ENCODE assay signal across 15 mouse cellular contexts in the genomic region with DNA sequence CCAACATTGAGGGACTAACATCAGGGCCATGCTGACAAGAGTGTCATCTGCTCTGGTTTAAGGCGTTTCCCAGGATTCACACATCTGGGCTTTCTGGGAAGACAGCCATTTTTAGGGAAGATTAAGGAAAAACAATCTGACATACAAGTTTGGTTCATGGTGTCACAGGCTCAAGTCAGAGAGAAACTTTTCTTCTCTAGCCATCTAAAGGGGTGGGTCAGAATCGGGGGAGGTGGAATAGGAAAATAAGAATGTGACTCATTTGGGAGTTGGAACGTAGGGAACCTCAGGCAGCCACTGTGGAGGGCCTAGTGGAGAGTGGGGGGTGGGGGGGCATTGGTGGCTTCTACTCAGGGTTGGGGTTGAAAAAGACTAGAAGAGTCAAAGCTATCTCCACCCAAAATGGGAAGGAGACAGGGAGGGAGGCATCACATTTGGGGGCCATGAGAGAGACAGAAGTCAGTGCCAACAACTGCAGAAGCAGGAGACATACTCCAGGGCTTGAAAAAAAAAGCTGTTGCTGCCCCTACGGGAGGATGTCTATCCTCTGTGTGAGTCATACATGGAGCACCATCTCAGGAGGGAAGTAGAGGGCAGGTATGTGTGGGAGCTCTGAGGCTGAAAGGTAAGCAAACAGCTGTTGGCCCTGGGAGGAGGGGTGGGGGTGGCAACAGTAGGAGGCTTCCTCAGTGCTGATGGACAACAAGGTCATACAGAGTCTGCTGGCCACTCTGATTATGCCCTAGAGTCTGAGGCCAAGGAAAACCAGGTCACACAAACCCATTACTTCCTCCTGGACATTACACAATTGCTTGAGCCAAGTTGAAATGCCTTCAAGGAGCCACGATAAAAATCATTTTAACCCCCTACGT.
DNase-seq lines count a peak whose midpoint lies in the region; ATAC-seq and TF ChIP-seq lines count a peak whose summit lies in the region.
"Had no signal": no experiment of that assay in that cellular context is flagged by ENCODE, and none has a peak within 500 bp of the region (broad histone marks: within the 10 kb centered on the region; RNA-seq: fewer than 3 reads in every experiment).

No protein-coding gene starts in this region.

- no peak for TF ChIP-seq POLR2A in lung, adult 2 months (IDR thresholded peaks at IDR 0.05; ENCODE audit: borderline replicate concordance, extremely low read depth, low read depth, low read length)

- H3K27ac ChIP-seq in lung, embryonic 15.5 days, result peak overlapping the region; percentile 18; the same call in 1 of the 2 replicates
- peak overlapping the region; percentile 34; the same call in 1 of the 2 replicates for H3K27ac ChIP-seq in stomach, embryonic 16.5 days (ENCODE audit: low read length)
- H3K27ac ChIP-seq: embryonic facial prominence, embryonic 13.5 days; forebrain, embryonic 15.5 days; hindbrain, embryonic 13.5 days; limb, embryonic 15.5 days had no signal

- H3K4me1 ChIP-seq in lung, adult 2 months (ENCODE audit: control insufficient read depth, insufficient read depth, low read length), result peaks cover 14% of the 10 kb centered on the region
- peaks cover 21% of the 10 kb centered on the region for H3K4me1 ChIP-seq in lung, embryonic 15.5 days
- H3K4me1 ChIP-seq in stomach, embryonic 16.5 days (ENCODE audit: control insufficient read depth, insufficient read depth, low read length), result peaks cover 8% of the 10 kb centered on the region
- H3K4me1 ChIP-seq: forebrain, embryonic 15.5 days; hindbrain, embryonic 13.5 days had no signal

- peak; percentile 90 for DNase-seq in heart, adult 11 months
- no peak for DNase-seq in heart, postnatal 25 days (ENCODE audit: low spot score)
- peak; percentile 17 for DNase-seq in lung, adult 2 months
- DNase-seq in lung, postnatal 4 days, result no peak
- DNase-seq in urinary bladder, postnatal 14 days (ENCODE audit: low spot score), result no peak
- DNase-seq in layer of hippocampus, postnatal 25 days (ENCODE audit: extremely low spot score in 1 of 2, low spot score in 1 of 2), result no peak
- DNase-seq: cerebellum, postnatal 25 days; kidney, adult 18-20 months had no signal

- no peak for ATAC-seq in lung, embryonic 15.5 days (ENCODE audit: borderline replicate concordance, extremely low read depth, low FRiP score, low TSS enrichment)
- ATAC-seq in stomach, embryonic 16.5 days (ENCODE audit: insufficient read depth, low FRiP score), result no peak
- ATAC-seq: forebrain, embryonic 15.5 days; midbrain, embryonic 16.5 days had no signal

- intact Hi-C loops in heart, postnatal 25 days (cut with DNase I), result loop anchor here (5.0 kb wide), 1 partner anchor 127 kb away; a partner anchor contains a TSS

- no peak overlapping the region for H3K4me3 ChIP-seq in lung, adult 2 months (replicated peaks; ENCODE audit: extremely low read depth, low read depth, low read length)
- no peak overlapping the region for H3K4me3 ChIP-seq in lung, embryonic 15.5 days
- H3K4me3 ChIP-seq in stomach, embryonic 16.5 days (replicated peaks; ENCODE audit: low read length), result no peak overlapping the region
- H3K4me3 ChIP-seq: embryonic facial prominence, embryonic 13.5 days; forebrain, embryonic 15.5 days; hindbrain, embryonic 13.5 days; limb, embryonic 15.5 days had no signal

- no peak for TF ChIP-seq CTCF in lung, adult 2 months (IDR thresholded peaks at IDR 0.05; ENCODE audit: insufficient read depth, low read length)

- no peaks in the 10 kb centered on the region for H3K9me3 ChIP-seq in lung, embryonic 15.5 days
- H3K9me3 ChIP-seq in stomach, embryonic 16.5 days (replicated peaks; ENCODE audit: control insufficient read depth, low read length), result no peaks in the 10 kb centered on the region; the same call in 1 of the 2 replicates
- H3K9me3 ChIP-seq: forebrain, embryonic 15.5 days had no signal

- H3K27me3 ChIP-seq in lung, embryonic 15.5 days, result no peaks in the 10 kb centered on the region
- no peaks in the 10 kb centered on the region for H3K27me3 ChIP-seq in stomach, embryonic 16.5 days (ENCODE audit: control insufficient read depth, insufficient read depth, low read length)
- H3K27me3 ChIP-seq: embryonic facial prominence, embryonic 13.5 days; forebrain, embryonic 15.5 days; hindbrain, embryonic 13.5 days; limb, embryonic 15.5 days had no signal

- no peak overlapping the region for H3K4me2 ChIP-seq in lung, embryonic 15.5 days
- no peak overlapping the region for H3K4me2 ChIP-seq in stomach, embryonic 16.5 days (ENCODE audit: low read depth, low read length)
- H3K4me2 ChIP-seq: embryonic facial prominence, embryonic 13.5 days; forebrain, embryonic 15.5 days; hindbrain, embryonic 13.5 days; limb, embryonic 15.5 days had no signal

- no peak overlapping the region for H3K9ac ChIP-seq in lung, embryonic 15.5 days
- H3K9ac ChIP-seq in stomach, embryonic 16.5 days (ENCODE audit: low read length), result no peak overlapping the region
- H3K9ac ChIP-seq: embryonic facial prominence, embryonic 13.5 days; forebrain, embryonic 15.5 days; hindbrain, embryonic 13.5 days; limb, embryonic 15.5 days had no signal

- H3K36me3 ChIP-seq in lung, embryonic 15.5 days, result no peaks in the 10 kb centered on the region
- H3K36me3 ChIP-seq in stomach, embryonic 16.5 days (ENCODE audit: control insufficient read depth, insufficient read depth, low read length), result no peaks in the 10 kb centered on the region
- H3K36me3 ChIP-seq: embryonic facial prominence, embryonic 13.5 days; forebrain, embryonic 15.5 days; hindbrain, embryonic 13.5 days; limb, embryonic 15.5 days had no signal

- 60% methylated on average over 6 of the region's 6 CpGs for WGBS in lung, adult 2 months
- 52% methylated on average over 6 of the region's 6 CpGs for WGBS in lung, embryonic 15.5 days
- 52% methylated on average over 6 of the region's 6 CpGs for WGBS in stomach, embryonic 16.5 days

Comparison
In these comparisons a context has a peak if more than half of its experiments do, and no peak if none do; other contexts are left out.
1. DNase-seq: peak in heart, adult 11 months (single experiment) and lung, adult 2 months (single experiment); none in heart, postnatal 25 days (single experiment), lung, postnatal 4 days (0 of 2), urinary bladder, postnatal 14 days (single experiment) and layer of hippocampus, postnatal 25 days (0 of 2).